Mouse (Mus musculus) kidney, adult 2 months (tissue): ENCODE results near the gene Rnf123.

Source experiments
- CTCF ChIP-seq: fragments of 200-500 bp; conservative IDR thresholded peaks from 2 replicates; pipeline ENCODE4 v1.5.1; 2011; ENCODE audit warnings: low read depth, mild to moderate bottlenecking, control low read depth, low read length, moderate library complexity, mixed read lengths; ENCODE audit not compliant: insufficient read depth, insufficient read length
- POLR2A ChIP-seq: fragments of 200-500 bp; IDR thresholded peaks from one replicate; pipeline ENCODE4 v1.6.1; 2011; ENCODE audit warnings: low read depth, low read length, control low read depth

- TF ChIP-seq POLR2A (no peak), CTCF (no peak)
Observed at GRCm38 (mm10) chr9:108095949-108096712, 13.0 kb upstream of the Rnf123 start.
